Mouse (Mus musculus) adrenal gland, postnatal 10 days (tissue): ENCODE measurements around the gene Tbc1d1. TPM values are rescaled to one million over a fixed set of nuclear protein-coding genes. Genes with fewer than 3 reads are reported as not detected.
A peak's percentile ranks its signal among the peaks of the same experiment; 100 is the strongest.

Source experiments
- DNase-seq: peaks from one replicate; pipeline ENCODE4 v3.0.0; 2021; ENCODE audit warnings: mixed read lengths
- total RNA-seq, 2 experiments: library from RNA; stranded (reverse); gene quantifications; 2 replicates each; pipeline ENCODE4 v1.2.3; 2021

The Tbc1d1 gene
- total RNA-seq, 2 experiments from 2014 or later, result 15.8 to 16.7 TPM

- no peak for DNase-seq
These were observed 50.8 kb downstream of the Tbc1d1 start for GRCm38 (mm10) chr5:64206875-64207274.

- DNase-seq, result no peak
These were observed 51.7 kb downstream of the Tbc1d1 start for GRCm38 (mm10) chr5:64207800-64208199.

- DNase-seq, result no peak
These were observed 54.7 kb downstream of the Tbc1d1 start for GRCm38 (mm10) chr5:64210817-64211216.

GRCm38 (mm10) chr5:64211284-64211683 lies 55.2 kb downstream of the Tbc1d1 start:
- DNase-seq, result no peak

- DNase-seq, result peak; percentile 19
These were observed 56.1 kb downstream of the Tbc1d1 start for GRCm38 (mm10) chr5:64212206-64212605.

GRCm38 (mm10) chr5:64212619-64213018 lies 56.5 kb downstream of the Tbc1d1 start:
- DNase-seq, result no peak

- no peak for DNase-seq
These were observed 59.7 kb downstream of the Tbc1d1 start for GRCm38 (mm10) chr5:64215806-64216205.

GRCm38 (mm10) chr5:64216326-64216725 lies 60.2 kb downstream of the Tbc1d1 start:
- no peak for DNase-seq

GRCm38 (mm10) chr5:64217256-64217655 lies 61.2 kb downstream of the Tbc1d1 start:
- DNase-seq, result no peak

- DNase-seq, result no peak
These were observed 61.9 kb downstream of the Tbc1d1 start for GRCm38 (mm10) chr5:64217816-64218602.

GRCm38 (mm10) chr5:64218603-64218999 lies 62.5 kb downstream of the Tbc1d1 start:
- no peak for DNase-seq

GRCm38 (mm10) chr5:64220776-64221175 lies 64.7 kb downstream of the Tbc1d1 start:
- DNase-seq, result no peak

GRCm38 (mm10) chr5:64224735-64225425 lies 68.8 kb downstream of the Tbc1d1 start:
- no peak for DNase-seq

GRCm38 (mm10) chr5:64228252-64228651 lies 72.1 kb downstream of the Tbc1d1 start:
- no peak for DNase-seq

GRCm38 (mm10) chr5:64229336-64229866 lies 73.3 kb downstream of the Tbc1d1 start:
- DNase-seq, result no peak

GRCm38 (mm10) chr5:64230061-64230466 lies 74.0 kb downstream of the Tbc1d1 start:
- peak; percentile 97 for DNase-seq

GRCm38 (mm10) chr5:64230507-64231041 lies 74.5 kb downstream of the Tbc1d1 start:
- peak; percentile 46 for DNase-seq

- no peak for DNase-seq
These were observed 76.8 kb downstream of the Tbc1d1 start for GRCm38 (mm10) chr5:64232872-64233271.

GRCm38 (mm10) chr5:64234269-64234985 lies 78.3 kb downstream of the Tbc1d1 start:
- no peak for DNase-seq

- DNase-seq, result no peak
These were observed 79.1 kb downstream of the Tbc1d1 start for GRCm38 (mm10) chr5:64235250-64235649.

- DNase-seq, result no peak
These were observed 80.5 kb downstream of the Tbc1d1 start for GRCm38 (mm10) chr5:64236561-64236960.

- DNase-seq, result no peak
These were observed 81.2 kb downstream of the Tbc1d1 start for GRCm38 (mm10) chr5:64237263-64237662.
